Mouse (Mus musculus) liver, embryonic 16.5 days (tissue): ENCODE data around the gene Selenok. TPM values are rescaled to one million over a fixed set of nuclear protein-coding genes. Genes with fewer than 3 reads are reported as not detected.

Experiments
- ATAC-seq: fragments of 200-750 bp; cut with Nextera tagmentation; 2 replicates; pipeline ENCODE4 v1.8.0; 2017; ENCODE audit warnings: low read depth, mild to moderate bottlenecking, moderate number of reproducible peaks, moderate library complexity
- H3K27ac ChIP-seq: fragments of 300-500 bp; sonication (generic); 2 replicates; pipeline ENCODE4 v1.5.1; 2014; ENCODE audit warnings: mild to moderate bottlenecking, low read length
- H3K27me3 ChIP-seq: fragments of 300-500 bp; sonication (generic); 2 replicates; pipeline ENCODE4 v1.6.1; 2014; ENCODE audit warnings: low read depth, low read length, mixed read lengths; ENCODE audit not compliant: control insufficient read depth, insufficient read depth
- H3K36me3 ChIP-seq: fragments of 300-500 bp; sonication (generic); 2 replicates; pipeline ENCODE4 v1.6.1; 2014; ENCODE audit warnings: mild to moderate bottlenecking; ENCODE audit not compliant: control insufficient read depth, insufficient read depth
- H3K4me1 ChIP-seq: fragments of 300-500 bp; sonication (generic); 2 replicates; pipeline ENCODE4 v1.6.1; 2014; ENCODE audit warnings: low read depth, low read length, mixed read lengths; ENCODE audit not compliant: control insufficient read depth
- H3K4me2 ChIP-seq: fragments of 300-500 bp; sonication (generic); 2 replicates; pipeline ENCODE4 v1.6.1; 2014; ENCODE audit warnings: low read depth, low read length, mixed read lengths
- H3K4me3 ChIP-seq: fragments of 300-500 bp; sonication (generic); 2 replicates; pipeline ENCODE4 v1.5.1; 2014; ENCODE audit warnings: low read depth, mild to moderate bottlenecking, low read length
- H3K9ac ChIP-seq: fragments of 300-500 bp; sonication (generic); 2 replicates; pipeline ENCODE4 v1.6.1; 2014; ENCODE audit warnings: low read depth, low read length
- H3K9me3 ChIP-seq: fragments of 300-500 bp; sonication (generic); replicated peaks from 2 replicates; pipeline ENCODE4 v1.6.1; 2016; ENCODE audit warnings: low read length; ENCODE audit not compliant: control insufficient read depth
- WGBS: fragments of 180-500 bp; shearing (Covaris S2); extraction: QIAGEN DNeasy Blood & Tissue Kit; methylation state at CpG from one replicate; pipeline ENCODE4 v1.1.7; 2014; ENCODE audit not compliant: insufficient replicate concordance; 5-methylcytosine and 5-hydroxymethylcytosine counted together
- microRNA-seq: library from miRNA; unstranded; fragments of <30 nt; microRNA quantifications from one replicate; pipeline ENCODE4, GENCODE M21; 2016
- polyA plus RNA-seq: library from polyadenylated mRNA; unstranded; fragments of >200 nt; fragmentation: Nextera tagmentation; extraction: Ambion mirVana; gene quantifications from 2 replicates; pipeline ENCODE4 v1.2.1, GENCODE M21; 2015

The Selenok gene
- polyA plus RNA-seq, 1 experiment from 2014 or later = 154 TPM

- H3K27me3 ChIP-seq = no peaks in the 10 kb centered on the region
- no peaks in the 10 kb centered on the region for H3K9me3 ChIP-seq
- no peak overlapping the region for H3K4me3 ChIP-seq
- H3K4me1 ChIP-seq = no peaks in the 10 kb centered on the region
- H3K36me3 ChIP-seq = no peaks in the 10 kb centered on the region
- H3K4me2 ChIP-seq = no peak overlapping the region
- WGBS = 45% methylated on average over 9 of the region's 9 CpGs
- no peak overlapping the region for H3K9ac ChIP-seq
- H3K27ac ChIP-seq = no peak overlapping the region
- no peak for ATAC-seq
Measured at GRCm38 (mm10) chr14:30019792-30020575, 51.9 kb downstream of the Selenok start.

GRCm38 (mm10) chr14:30022471-30022870 lies 54.4 kb downstream of the Selenok start:
- no peak overlapping the region for H3K4me3 ChIP-seq
- H3K36me3 ChIP-seq = no peaks in the 10 kb centered on the region
- no peak overlapping the region for H3K4me2 ChIP-seq
- no peaks in the 10 kb centered on the region for H3K9me3 ChIP-seq
- H3K27ac ChIP-seq = peak overlapping the region; percentile 31
- H3K27me3 ChIP-seq = no peaks in the 10 kb centered on the region
- no peak for ATAC-seq
- no peaks in the 10 kb centered on the region for H3K4me1 ChIP-seq
- H3K9ac ChIP-seq = no peak overlapping the region
- 52% methylated on average over 6 of the region's 6 CpGs for WGBS

GRCm38 (mm10) chr14:30024387-30024786 lies 56.3 kb downstream of the Selenok start:
- Histone ChIP-seq H3K27ac (no peak overlapping the region), H3K4me3 (no peak overlapping the region)

More at GRCm38 (mm10) chr14:30024387-30024786, 56.3 kb downstream of the Selenok start:
- H3K36me3 ChIP-seq = no peaks in the 10 kb centered on the region
- WGBS = 12% methylated on average over 7 of the region's 7 CpGs
- no peaks in the 10 kb centered on the region for H3K4me1 ChIP-seq
- no peaks in the 10 kb centered on the region for H3K27me3 ChIP-seq
- ATAC-seq = no peak
- H3K9ac ChIP-seq = no peak overlapping the region
- no peak overlapping the region for H3K4me2 ChIP-seq
- H3K9me3 ChIP-seq = no peaks in the 10 kb centered on the region

Small RNA genes within 50 kb of the gene (microRNA-seq; reads per million reads assigned to microRNA genes)
- not detected for gene Mir6947

Other genes with a start within 250 kb of the Selenok start
- 0.02 TPM in 1 of 2 replicates, not detected in the other for gene Cacna2d3, start 246.4 kb upstream of the Selenok start, polyA plus RNA-seq
- 22.4 and 23.5 TPM in 2 replicates for gene Actr8, start 10.0 kb downstream of the Selenok start, polyA plus RNA-seq
- gene Il17rb, start 40.6 kb downstream of the Selenok start, polyA plus RNA-seq = 4.8 and 6.6 TPM in 2 replicates
- 6.4 and 6.9 TPM in 2 replicates for gene Chdh, start 40.7 kb downstream of the Selenok start, polyA plus RNA-seq